ENCODE assay signal across 17 mouse cellular contexts in genomic region chr15:79105804-79106203, GRCm38 (mm10).
"Had no signal": no experiment of that assay in that cellular context is flagged by ENCODE, and none has a peak within 500 bp of the region (broad histone marks: within the 10 kb centered on the region; RNA-seq: fewer than 3 reads in every experiment).

No protein-coding gene starts in this region.

- H3K4me2 ChIP-seq: kidney, embryonic 15.5 days; limb, embryonic 15.5 days; lung, embryonic 14.5 days; midbrain, embryonic 12.5 days; neural tube, embryonic 13.5 days had no signal

- H3K9me3 ChIP-seq: kidney, embryonic 15.5 days; limb, embryonic 15.5 days; midbrain, embryonic 12.5 days; neural tube, embryonic 13.5 days had no signal

- H3K27me3 ChIP-seq: kidney, embryonic 15.5 days; limb, embryonic 15.5 days had no signal

- H3K27ac ChIP-seq: kidney, embryonic 15.5 days; left cerebral cortex, adult 2 months; limb, embryonic 15.5 days; midbrain, embryonic 12.5 days; neural tube, embryonic 13.5 days had no signal

- H3K36me3 ChIP-seq: kidney, embryonic 15.5 days; limb, embryonic 15.5 days; midbrain, embryonic 12.5 days; neural tube, embryonic 13.5 days had no signal

- H3K9ac ChIP-seq: kidney, embryonic 15.5 days; limb, embryonic 15.5 days; lung, embryonic 14.5 days; midbrain, embryonic 12.5 days; neural tube, embryonic 13.5 days had no signal

- ATAC-seq: intestine, embryonic 16.5 days; midbrain, embryonic 16.5 days had no signal

- DNase-seq: kidney, adult 2 months; kidney, postnatal 25 days; lung, embryonic 14.5 days; lung, postnatal 10 days; lung, postnatal 4 days; retina, postnatal 1 day; right cerebral cortex, postnatal 25 days; thymus, adult 18-20 months; thymus, postnatal 14 days had no signal

- H3K4me3 ChIP-seq: kidney, embryonic 15.5 days; left cerebral cortex, adult 2 months; limb, embryonic 15.5 days; megakaryocyte, embryonic 14.5 days; midbrain, embryonic 12.5 days; neural tube, embryonic 13.5 days had no signal
